Mouse (Mus musculus) B cell, adult 2 months (primary cell): ENCODE results near the gene Muc4.

Experiments used
- DNase-seq, 2 experiments: peaks; one replicate each; pipeline ENCODE4 v3.0.0; 2022

Muc4 gene

DNA sequence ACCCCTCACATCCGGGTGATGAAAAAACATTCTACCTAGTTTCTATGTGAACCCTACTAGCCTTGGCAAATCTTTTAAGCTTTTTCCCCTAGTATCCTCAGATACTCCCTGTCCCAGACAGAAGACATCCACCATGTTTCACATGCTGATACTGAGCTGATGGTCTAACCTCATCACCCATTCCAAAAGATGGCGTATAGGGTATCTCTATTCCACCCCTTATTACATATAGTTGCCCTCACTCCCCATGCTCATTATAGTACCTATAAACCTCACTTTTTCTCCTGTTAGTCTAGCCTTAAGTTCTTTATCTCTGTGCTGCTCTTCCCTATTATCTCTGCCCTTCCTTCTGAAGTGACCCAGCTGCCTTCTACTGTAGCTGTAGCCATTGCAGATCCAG is at the start of gene Muc4:
Muc4 (plus strand) TSS at position 301 of the 400 bp plus-strand sequence.
- no peak for DNase-seq

DNA sequence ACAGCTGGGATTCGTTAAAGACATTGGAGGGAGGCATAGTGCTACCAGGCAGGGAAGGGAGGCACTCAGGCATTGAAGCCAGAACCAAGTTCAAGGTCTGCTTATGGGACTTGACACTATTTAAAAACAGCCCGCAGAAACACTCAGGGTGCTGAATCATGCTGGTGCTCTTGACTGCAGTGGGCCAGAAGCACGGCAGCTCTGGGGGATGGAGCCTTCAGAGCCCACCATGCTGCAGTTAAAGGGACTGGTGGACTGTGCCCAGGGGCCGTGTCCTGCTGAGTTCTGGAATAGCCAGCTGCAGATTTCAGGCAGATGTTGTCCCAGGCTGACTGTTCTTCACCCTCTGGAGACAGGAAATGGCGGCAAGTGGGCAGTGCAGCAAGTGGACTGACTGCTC is 49.7 kb upstream of the Muc4 start:
- DNase-seq, result no peak

DNA sequence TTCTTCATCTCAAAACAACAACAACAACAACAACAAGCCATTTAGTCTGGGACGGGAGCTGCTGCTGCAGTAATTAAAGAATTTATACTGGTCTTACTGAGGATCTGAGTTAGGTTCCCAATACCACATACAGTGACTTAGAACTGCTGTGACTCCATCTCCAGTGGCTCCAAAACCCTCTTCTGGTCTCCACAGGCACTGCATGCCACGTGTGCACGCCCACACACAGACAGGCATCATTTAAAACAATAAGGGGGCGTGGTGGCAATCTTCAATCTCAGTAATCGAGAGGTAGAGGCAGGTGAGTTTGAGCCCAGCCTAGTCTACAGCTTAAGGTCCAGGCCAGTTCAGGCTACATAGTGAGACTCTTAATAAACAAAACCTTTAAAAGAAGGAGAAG is 48.5 kb upstream of the Muc4 start:
- DNase-seq, result no peak

DNA sequence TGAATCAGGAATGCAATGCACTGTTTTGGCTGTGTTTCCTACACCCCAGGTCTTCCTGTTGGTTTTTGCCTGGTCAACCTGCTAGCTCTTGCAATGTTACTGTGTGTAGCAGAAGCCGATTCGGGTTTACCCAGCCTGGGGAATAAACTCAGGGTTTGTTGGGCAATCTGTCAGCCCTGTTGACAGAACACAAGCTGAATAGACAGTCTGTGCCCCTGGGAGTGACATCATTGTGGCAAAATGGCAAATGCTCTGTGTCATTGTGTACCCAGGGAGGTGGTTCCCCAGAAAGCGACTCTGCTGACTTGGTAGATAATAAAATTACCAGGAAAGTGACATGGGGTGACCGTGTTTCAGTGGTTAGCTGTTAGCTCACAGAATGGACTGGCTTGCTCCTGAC is 46.9 kb upstream of the Muc4 start:
- no peak for DNase-seq

DNA sequence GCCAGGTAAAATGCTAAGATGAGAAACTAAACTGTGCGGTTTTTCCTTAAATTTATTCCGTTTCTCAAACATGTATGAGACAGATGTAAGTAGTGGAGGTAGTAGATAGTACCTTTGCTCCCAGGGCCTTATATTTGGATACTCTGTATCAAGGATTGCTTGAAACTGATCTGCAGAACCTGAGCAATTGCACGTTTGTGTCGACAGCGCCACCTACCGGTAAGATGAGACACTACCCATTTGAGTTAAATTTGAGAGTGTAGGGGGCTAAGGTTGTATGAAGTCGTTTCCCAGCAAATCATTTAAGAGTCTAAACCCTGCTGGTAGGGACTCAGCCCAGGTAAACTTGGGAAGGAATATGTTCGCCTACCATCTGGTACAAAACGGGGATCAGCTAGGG is 46.2 kb upstream of the Muc4 start:
- DNase-seq, result peak; percentile 83

DNA sequence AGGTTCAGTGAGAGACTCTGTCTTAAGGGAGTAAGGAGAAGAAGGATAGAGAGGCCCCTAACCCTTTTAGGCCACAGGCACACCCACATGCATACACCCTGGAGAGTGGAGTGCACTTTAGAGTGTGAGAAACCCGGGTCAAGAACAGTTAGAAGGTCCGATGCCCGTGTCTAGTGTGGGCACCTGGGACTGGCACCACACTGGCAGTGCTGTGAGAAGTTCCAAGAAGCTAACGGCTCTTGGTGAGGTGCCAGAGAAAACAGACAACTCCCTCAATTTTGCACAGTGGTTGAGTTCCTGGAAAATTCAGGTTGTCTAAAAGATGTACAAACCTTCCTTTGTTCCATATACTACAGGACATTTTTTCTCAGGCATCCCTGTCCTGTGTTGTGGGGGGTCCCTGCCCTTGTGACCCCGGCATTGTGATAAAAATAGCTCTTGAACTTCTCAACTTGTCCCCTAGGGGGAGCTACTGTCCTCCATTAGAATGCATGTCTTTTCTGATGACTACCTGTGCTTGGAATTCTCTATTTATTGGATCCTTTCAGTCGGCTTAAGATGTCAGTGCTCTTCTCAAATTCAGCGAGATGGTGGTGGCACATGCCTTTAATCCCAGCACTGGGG is 38.7 kb upstream of the Muc4 start:
- peak; percentile 55 to 59 for DNase-seq

DNA sequence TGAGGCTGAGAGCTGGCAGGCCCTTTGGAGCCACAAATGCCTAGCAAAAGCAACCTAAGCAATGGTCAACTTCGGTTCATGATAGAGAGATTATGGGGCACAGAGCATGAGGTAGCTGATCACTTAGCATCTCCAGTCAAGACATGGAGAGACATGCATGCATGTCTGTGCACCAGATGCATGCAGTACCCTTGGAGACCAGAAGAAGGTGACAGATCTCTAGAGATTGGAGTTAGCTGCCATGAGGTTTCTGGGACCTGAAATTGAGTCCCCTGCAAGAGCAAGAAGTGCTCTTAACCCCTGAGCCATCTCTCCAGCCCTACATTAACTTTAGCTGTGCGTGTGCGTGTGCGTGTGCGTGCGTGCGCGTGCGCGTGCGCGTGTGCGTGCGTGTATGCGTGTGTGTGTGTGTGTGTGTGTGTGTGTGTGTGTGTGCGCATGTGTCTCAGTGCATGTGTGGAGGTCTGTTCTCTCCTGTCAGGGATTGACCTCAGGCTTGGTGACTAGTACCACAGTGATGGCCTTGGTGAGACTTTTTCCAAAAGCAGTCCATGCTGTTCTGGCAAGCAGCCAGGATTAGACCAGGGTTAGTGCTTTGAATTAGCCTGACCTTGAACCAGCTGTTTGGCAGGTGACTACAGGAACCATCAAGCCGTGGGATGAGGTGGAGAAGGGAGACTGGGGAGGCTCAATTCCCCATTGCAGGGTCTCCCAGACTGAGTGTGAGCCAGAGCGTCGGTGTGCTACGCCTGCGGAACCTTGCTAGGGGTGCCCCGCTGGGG is 37.8 kb upstream of the Muc4 start:
- DNase-seq, result no peak

DNA sequence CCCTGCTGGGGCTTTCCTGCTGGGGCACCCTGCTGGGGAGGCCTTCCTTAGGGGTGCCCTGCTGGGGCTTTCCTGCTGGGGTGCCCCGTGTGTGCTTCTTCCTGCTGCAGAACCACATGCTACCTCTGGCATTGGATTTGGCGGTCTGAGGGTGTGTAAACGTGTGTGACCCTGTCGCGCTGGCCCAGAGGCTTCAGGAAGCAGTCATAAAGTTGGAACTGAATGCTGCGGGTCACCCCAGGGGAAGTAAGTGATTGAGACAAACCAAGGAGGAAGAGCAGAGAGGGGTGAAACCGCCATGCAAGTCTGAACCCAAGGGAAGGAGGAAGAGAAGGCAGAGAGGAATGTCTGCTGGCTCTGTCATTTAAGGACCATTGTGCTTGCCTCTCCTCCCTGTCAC is 37.1 kb upstream of the Muc4 start:
- DNase-seq, result no peak

DNA sequence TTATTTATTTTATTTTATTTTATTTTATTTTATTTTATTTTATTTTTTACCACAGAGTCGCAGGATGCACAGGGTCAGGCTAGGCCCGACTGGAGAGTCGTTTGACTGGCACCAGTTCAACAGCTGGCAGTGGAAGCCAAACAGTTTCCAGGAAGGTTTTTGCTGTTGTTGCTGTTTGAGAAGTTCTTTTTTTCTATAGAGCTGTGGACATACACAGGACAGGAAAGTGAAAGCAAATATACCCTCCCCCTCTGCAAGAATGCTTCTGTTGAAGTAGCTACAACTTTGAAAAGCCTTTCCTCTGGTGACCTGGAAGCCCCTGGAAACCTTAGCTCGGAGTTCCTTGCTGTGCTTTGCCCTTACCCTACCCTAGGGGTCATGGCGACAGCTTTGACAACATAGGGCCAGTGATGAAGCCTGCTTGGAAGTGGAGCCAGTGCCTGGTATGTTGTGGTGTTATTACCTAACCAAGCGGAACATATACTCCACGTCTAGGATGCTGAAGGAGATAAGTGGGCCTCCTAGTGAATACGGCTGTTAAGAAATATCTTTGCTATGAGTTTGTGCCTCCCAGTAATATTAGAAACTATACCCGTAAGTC is 32.3 kb upstream of the Muc4 start:
- DNase-seq, result no peak

DNA sequence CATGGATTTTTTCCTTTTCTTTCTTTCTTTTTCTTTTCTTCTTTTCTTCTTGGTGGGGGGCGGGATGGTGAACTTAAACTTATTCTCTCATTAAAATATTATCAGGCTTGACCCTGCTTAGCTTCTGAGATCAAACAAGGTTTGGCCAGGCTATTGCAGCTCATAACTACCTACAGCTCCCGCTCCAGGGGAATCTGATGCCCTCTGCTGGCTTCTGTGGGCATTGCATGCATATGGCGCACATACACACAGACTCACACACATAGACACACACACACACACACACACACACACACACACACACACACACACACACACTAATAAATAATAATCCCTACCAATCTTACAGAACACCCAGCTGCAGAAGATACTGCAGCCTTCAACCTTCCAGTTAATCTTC is 30.1 kb upstream of the Muc4 start:
- peak; percentile 16 to 17 for DNase-seq

DNA sequence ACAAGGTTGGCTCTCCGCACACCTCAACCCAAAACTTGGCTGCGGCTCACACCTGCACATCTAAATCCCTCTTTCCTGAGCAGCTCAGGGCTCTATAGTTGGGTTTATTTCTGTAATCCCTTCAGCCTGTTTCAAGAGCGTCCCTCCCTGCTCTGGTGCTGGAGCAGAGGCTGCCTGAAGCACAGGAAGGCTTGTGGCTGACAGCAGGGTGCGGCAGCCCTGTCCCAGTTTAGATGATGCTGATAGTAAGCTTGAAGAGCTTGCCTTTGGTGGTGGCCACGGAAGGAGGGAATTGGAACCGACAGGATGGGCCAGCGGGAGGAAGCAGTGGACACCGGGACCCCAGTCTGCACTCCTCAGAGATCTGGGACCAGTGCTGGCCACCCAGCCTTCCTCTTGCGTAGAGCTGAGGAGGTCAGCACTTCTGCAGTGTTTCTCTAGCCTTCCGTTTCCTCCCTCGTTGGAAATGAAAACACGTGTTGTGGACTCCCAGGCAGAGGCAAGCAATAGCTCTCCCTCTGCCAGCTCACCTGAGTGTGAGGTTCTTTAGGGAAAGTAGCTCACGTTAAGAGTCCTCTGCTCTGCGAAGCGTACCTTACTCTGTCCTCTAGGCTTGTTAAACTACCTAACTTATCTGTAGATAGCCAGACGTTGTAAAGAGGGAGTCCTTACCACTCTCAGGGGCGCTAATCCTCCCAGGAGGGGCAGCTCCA is 28.4 kb upstream of the Muc4 start:
- no peak for DNase-seq

DNA sequence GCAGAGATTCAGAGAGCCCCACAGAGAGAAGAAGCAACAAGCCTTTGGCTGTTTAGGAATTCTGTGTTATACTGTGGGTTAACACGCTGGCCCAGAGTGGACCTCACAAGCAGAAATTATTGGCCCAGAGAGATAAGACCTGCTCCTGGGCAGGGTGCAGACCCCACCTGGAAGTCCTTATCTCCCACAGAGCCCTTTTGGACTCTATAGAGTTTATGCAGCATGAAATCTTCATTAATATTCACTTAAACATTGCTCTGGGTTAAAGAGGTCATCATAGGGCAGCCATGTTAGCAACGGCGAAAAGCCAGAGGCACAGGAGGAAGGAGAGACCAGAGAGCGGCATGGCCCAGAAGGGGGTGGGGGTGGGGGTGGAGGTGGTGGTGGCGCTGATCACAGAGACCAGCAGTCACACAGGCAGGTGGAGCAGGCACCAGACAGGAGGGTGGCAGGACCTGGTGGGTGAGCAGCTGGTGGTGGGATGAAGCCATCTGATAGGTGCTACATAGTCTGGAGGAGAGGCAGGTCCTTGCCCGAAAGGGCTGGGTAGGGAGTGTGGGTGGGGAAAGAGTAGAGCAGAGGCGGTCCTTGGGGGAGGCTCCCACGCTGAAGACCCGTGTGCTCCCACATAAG is 27.7 kb upstream of the Muc4 start:
- DNase-seq, result no peak

DNA sequence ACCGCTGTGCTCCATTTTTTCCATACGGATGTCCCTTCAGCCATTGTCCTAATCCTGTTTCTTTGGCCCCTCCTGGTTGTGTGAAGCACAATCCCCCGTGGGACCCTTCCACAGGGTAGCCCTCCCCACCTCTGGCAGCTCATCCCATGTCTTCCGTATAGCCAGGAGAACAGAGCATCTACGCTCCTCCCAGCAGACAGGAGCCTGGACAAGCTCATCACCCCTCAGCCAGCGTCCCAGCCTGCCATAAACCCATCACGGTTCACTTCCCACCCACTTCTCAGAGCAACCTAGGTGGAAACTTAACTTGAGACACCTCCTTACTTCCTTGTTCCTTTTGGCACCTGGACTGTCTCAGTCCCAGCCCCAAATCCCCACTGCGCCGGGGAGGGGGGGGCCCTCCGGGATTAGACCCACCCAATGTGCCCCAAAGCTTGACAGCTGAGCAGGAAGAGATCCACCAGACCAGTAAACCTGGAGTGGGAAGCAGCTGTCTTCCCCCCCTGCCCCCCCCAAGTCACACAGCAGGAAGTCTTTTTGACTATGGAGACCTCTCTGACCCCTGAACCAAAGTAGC is 27.1 kb upstream of the Muc4 start:
- no peak for DNase-seq

DNA sequence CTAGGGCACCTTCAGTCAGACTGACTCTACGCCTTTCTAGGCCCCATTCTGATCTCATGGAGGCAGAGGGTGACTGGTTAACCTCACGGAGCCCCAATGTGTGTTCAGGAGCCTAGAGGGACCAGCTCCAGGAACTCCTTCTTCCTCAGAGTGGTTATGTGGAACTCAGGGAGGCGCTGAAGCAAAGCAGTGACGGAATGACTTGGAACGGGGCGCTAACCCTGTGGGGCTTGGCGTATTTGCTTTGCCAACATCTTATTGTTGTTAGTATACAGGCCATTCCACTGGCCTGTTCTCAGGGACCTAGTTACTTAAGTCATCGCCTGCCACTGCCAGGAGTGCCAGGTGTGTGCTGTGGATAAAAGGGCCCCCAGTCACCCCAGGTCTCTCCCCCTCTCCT is 26.6 kb upstream of the Muc4 start:
- no peak for DNase-seq

DNA sequence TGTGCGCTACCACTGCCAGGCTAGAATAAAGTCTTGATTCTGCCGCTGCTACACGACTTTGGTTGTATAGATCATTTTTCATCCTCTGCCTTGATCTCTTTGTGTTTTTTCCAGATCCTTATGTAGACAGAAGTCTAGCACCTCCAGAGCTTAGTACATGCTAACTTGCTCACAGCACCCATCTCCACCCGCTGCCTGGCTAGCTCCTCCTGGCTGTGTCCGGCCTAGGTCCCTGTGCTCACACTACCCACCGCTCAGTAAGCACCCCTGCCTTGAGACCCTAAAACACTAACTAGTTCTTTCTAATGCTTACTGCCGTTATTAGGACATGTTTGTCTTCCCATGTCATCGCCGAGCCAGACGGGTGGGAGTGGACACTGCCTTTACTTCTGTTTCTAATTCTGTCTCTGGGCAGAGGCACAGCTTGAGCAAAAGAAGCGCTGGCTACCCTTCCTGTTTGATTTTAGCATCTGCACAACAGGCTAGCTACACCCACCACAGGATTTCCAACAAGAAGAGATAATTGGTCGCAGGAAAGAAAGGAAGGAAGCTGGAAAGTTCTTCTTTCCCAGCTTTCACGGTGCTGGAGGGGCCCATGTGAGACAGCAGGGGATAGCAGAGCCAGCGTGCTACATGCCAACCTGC is 25.1 kb upstream of the Muc4 start:
- no peak for DNase-seq

DNA sequence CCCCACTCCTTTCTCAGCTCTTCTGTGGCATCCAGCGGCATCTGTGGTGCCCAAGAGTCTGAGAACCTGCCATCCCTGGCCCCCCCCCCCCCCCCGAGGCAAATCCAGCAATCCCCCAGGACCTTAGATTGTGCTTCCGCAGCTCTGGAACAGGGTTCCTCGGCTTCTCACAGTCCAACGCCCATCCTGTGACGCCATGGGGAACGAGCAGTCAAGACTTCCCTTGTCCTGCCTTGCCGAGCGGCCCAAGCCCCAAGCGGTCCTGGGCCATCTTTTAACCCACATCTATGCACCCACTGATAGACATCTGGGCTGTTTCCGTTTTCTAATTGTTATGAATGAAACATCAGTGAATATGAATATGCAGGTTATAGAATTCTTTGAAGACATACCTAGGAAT is 23.5 kb upstream of the Muc4 start:
- DNase-seq, result no peak

DNA sequence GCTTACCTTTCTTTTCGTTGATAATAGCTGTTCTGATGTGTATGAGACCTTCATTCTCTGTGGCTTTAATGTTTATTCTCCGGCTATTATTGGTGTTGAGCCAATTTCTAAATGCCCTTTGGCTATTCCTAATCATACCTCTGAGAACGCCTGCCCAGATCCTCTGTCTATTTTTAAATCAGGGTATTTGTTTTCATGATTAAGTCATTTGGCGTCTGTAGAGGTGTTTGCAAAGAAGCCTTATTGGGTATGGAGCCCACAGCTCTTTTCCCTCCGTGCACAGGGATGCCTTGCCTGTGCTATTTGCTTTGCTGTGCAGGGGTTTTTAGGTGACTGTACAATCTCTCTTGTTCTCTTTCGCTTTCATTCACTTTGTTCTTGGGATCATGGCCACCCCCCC is 22.1 kb upstream of the Muc4 start:
- no peak for DNase-seq

DNA sequence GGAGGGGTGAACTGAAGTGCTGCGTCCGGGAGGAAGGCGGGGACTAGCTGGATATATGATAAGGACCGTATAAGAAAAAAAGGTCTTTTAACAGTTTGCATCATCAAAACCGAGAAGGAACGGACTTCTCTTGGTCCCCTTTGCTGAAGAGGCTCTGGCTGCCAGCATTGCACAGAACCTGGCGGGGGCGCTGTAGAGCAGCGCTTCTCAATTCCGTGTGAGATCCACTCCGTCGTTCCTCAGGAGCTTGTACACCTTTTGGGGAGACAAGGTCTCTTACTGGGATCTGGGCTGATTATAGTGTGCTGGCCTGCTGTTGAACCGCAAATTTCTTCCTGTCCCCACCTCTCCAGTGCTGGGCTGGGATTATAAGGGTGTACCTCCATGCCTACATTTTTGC is 20.3 kb upstream of the Muc4 start:
- DNase-seq, result no peak

DNA sequence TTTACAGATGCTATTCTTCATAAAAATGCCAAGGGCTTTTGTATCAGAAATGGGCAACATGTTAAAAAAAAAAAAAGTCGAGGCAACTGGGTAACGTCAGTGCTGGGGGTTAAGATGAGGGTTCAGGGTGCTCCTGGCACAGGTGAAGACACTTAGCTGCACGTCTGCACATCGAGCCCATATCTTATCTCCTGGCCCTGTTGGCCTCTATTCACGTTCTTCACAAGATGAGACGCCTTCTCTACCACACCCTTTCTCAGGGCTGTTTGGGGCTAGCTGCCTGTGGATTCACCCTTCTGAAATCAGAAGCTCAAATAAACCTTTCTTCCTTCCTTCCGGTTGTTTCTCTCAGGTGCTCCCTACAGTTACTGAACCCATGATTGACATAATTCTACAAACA is 12.5 kb upstream of the Muc4 start:
- no peak for DNase-seq

DNA sequence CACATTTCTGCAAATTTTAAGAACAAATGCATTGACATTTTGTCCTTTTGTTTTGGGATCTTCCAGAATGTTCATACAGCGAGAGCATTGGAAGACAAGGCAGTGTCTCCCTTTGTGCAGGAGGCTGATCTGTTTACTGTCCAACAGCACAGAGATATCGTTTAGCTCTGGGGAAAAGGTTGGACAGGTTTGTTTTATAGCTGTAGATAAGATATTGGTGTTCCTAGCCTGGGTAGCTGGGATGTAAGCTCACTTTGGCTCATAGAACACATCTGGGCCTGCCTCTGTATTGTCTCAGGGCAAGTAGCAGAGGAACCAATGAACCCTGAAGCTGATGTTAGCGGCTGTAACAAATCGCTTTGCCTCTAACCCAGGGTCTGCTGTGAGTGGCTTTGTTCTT is 11.9 kb upstream of the Muc4 start:
- DNase-seq, result no peak

DNA sequence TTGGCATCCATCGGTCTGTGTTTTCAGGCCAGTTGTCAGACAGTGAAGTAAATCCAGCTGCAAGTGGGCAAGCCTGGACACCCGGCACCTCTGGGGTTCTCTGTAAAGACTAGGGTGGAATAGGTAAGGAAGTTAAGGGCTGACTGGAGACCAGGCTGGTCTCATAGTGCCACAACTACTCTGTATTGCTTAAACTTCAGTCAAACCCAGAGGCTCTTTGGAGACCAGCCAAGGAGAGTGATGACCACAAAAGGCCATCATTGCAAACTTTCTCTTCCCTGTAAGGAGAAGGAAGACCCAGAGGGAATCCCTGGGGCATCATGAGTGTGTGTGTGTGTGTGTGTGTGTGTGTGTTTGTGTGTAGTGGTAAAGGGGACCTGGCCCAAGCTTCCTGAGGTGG is 11.4 kb upstream of the Muc4 start:
- no peak for DNase-seq

DNA sequence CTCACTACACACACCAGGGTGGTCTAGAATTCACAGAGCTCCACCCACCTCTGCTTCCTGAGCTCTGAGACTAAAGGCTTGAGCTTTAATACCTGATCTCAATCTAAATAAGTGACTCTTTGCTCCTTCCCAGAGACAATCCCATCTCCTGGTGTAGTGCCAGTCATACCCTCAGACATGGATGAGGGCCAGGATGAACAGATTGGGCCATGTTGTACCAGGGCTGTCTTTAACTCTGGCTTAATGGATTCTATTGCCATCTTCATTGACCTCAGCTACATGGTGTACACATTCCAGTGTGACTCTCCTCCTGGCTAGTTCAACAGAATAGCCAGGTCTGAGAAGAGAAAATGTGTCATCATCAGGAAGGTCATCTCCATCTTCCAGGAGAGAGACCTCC is 9.2 kb upstream of the Muc4 start:
- DNase-seq, result no peak

DNA sequence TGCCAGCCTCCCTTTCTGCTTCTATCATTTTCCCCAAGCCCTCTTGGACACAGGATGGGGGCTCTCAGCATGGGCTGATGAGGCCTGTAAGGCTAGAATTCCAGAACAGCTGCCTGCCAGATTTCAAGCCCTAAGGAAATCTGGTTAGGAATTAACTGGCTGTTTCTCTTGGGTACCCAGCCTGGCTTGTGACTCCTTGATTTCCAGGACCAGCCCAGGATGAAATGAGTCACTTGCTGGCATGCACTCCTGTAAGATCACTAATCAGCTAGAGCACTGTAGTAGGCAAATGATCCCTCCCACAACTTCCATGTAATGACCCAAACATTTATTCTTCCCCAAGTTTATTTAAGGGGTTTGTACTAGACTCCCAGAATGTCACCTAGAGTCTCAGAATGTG is 7.4 kb upstream of the Muc4 start:
- DNase-seq, result no peak
